Mouse (Mus musculus) forelimb bud, embryonic 11.5 days (tissue): ENCODE data around the gene Ccl1.
A peak's percentile ranks its signal among the peaks of the same experiment; 100 is the strongest.

ENCODE experiments used
- DNase-seq: peaks from one replicate; pipeline ENCODE4 v3.0.0-alpha.2; 2012; ENCODE audit warnings: low read depth, low spot score

Gene Ccl1

GRCm38 (mm10) chr11:82305590-82305989, at the start of gene Ccl1:
Gene Ccl1 (minus strand): TSS chr11:82305690.
- DNase-seq = no peak

DNA sequence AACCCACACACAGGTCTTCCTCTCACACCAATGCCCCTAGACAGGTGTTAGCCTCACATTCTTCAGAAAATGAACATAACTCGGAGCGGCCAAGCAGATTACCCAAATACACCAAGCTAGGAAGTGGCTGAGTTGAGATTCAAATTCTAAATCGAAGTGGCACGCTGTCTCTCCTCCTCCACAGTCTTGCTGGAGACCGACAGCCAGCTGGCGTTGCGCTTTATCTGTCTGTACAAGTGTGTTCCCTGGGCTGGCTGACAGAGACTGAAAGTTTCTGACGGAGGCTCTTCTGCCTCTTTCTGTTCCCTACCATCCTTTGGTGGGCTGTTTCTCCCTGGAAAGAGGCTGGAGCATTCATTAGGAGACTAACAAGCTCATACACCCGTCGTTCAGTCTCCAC, 45.5 kb upstream of the Ccl1 start:
- DNase-seq = no peak

DNA sequence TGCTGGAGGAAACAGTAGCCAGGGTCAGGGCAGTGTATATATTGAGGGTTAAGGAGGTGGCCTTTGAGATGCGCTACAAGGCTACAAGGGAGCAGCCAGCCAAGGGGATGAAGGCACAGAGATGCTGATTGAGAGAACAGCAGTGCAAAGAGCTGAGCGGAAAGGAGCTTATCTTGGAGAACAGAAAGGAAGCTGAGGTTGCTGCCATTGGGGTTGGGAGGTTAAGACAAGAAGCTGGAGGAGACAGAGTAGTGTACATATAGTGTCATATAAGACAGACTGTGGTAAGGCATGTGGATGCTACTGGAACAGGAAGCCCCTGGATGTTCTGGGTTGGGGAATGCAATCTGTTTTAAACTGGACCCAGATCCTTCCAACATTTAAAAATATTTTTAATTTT, 35.4 kb upstream of the Ccl1 start:
- DNase-seq = no peak

DNA sequence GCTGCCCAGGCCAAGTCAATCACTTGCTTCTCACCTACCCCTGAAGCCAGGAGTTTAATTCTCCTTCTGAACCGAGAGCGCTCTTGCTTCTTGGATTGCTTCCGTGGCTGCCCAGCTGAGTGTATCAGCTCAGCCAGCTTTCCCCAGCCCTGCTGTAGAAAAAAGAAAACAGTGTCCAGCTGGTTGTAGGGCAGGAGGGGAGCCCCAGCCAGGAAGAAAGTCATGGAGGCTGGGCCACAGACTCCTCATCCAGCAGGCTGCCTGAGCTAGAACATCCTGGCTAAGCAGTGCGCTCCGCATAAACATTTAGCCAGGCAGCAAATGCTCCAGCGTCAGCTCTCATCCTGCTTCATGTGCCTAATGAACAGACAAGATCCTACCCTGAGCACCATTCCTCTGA, 34.9 kb upstream of the Ccl1 start:
- no peak for DNase-seq

- no peak for DNase-seq
These were observed 34.5 kb upstream of the Ccl1 start for GRCm38 (mm10) chr11:82339921-82340401.

GRCm38 (mm10) chr11:82313153-82313552, 7.7 kb upstream of the Ccl1 start:
- DNase-seq = peak; percentile 69

DNA sequence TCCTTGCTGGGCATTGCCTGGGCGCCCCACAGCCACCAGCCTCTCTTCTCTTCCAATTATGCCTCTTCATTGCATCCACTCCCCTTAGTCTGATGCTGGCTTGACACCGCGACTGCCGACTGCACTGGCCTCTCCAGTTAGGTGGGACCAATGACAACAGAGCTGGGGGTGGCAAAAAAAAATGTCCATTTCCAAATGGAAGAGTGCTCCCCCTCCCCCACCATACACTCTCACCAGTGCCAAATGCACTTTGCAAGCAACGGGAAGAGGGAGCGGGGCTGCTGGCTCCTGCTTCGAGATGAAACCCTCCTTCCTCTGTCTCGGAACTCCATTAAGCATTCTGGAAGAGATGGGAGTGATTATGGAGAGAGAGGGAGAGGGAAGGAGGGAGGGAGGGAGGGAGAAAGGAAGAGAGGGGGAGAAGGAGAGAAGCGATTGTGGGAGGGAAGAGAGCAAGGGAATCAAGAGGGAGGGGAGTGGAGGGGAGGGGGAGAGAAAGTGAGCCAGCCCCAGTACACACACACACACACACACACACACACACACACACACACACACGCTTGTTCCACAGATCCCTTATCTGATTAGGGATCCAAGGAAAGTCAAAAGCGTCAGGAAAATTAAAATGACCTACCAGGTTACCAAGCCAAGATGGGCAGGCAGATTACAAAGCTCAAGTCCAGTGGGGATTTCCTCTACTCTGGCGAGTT, 5.0 kb upstream of the Ccl1 start:
- no peak for DNase-seq

DNA sequence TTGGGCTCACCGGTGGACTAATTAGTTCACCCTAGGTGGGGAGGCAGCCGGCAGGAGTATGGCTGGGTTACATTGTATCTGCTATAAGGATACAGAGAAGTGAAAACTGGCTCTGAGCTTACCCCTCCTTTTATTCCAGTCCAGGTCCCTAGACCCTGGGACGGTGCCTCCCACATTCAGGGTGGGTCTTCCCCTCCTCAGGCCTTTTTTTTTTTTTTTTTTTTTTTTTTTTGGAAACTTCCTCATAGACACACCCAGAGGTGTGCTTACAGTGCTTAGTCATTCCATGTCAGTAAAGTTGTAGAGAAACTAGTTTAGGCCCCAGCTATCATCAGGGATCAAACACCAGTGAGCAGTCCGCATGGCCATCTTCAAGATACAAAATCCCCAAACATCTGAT, 7.6 kb downstream of the Ccl1 start:
- DNase-seq = no peak

DNA sequence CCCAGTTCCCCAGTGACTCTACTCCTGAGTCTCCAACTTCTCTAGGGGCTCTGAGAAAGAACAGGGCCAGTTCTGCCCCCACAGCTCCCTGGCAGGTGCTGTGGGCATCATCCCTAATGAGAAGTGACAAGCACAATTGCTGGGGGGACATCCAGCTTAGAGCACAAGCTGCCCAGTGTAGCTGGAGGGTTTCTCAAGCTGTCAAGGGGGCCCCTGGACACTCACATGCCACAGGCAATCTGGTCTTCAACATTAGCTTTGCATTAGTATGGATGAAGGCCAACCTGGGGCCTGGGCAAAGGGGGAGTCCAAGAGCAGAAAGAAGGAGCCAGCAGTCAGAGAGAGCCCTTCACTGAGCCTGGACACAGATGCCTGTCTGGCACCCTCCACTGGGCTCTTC, 14.6 kb downstream of the Ccl1 start:
- DNase-seq = no peak

DNA sequence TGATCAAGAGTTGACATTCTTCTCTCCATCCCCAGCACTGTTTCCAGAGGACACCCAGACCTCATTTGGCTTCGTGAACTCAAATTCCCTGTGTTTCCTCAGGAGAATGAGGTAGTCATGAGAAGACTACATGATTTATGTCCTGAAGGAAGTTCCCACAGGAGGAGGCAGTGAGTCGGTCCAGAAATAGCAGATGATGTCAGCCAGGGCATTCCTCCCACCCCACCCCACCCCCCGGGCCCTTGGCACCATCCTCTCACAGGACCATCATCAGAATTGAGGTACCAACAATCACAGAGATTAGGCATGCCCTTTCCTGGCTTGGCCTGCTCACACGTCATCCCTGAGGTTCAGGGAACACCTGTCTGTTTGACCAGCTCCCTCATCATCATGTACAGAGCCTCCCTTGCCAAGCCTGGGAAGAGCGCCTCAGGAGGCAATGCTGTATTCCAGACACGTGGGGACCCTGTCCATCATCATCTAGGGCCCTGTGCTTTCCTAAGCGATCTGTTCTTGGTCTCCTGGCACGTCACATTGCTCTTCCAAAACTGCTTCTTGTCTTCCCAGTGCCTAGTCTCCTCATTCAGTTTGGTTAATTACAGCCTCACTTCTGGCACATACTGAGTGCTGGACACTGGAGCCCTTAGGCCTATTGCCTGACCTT, 31.2 kb downstream of the Ccl1 start:
- DNase-seq = no peak

DNA sequence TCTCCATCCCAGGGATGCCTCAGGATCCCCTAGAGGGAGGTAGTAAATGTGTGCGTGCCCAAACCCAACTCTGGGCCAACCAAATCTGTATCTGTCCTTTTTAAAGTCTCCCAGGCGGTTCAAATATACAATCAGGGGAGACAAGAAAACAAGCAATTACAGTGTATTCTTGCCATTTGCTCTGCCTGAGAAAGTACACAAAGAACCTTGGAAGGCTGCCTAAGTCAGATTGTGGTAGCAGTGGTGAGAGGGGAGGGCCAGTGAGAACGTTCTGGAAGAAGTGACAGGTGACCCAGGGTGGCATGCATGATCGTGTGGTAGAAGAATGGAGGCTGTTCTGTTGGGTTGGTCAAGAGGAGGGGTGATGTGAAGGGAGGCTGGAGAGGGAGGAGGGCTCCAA, 46.4 kb downstream of the Ccl1 start:
- no peak for DNase-seq

DNA sequence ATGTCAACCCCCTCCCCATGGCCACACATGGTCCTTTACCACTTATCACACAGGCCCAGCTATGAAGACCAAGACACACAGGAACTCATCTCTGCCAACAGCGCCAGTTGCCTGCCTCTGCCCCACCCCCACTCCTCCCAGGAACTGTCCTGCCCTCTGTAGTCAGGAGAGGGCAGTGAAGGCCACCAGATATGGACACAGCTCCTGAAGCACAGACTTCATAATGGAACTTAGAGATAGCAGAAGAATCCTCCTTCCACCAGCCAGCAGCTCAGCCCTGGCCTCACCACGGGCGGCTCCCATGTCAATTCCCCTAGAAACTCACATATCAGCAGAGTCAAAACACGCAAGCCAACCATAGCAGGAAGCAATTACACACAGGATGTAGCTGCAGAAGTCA, 49.9 kb downstream of the Ccl1 start:
- peak; percentile 6 for DNase-seq

DNA sequence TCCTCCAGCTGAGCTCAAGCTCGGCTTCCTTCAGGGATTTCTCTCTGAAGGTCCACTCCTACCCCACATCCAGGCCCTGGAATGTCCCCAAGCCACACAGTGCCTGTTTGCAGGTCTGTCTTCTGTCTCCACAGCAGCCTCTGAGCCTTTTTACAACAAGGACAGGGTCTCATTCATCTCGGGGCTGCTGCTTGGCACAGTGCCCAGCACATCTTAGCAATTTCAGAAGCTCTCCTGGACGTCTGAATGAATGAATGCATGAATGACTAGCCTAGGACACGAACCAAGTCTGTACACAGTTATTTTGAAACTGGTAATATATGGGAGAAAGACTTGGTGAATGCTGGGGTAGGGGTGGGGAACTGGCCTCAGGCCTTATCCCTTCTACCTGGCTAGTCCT, 52.1 kb downstream of the Ccl1 start:
- DNase-seq = no peak

GRCm38 (mm10) chr11:82251251-82251650, 54.2 kb downstream of the Ccl1 start:
- no peak for DNase-seq

- DNase-seq = no peak
These were observed 55.5 kb downstream of the Ccl1 start for GRCm38 (mm10) chr11:82249945-82250344.

DNA sequence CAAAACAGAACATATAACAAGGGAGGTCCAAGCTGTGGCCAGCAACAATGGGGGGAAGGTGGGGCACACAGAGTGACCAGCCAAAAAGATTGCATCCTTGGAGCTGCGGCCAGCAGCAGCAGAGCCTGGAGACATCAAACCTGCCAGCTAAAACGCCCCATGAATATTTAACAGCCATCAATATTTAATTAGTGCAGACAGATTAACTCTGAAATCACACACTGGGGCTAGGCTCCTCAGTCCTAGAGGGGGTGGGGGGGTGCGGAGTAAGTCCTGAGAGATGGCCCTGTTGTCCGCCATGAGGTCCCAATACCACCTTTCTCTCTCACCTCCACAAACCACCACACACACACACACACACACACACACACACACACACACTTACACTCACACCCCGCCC, 68.1 kb downstream of the Ccl1 start:
- no peak for DNase-seq

- DNase-seq = peak; percentile 71
These were observed 69.8 kb downstream of the Ccl1 start for GRCm38 (mm10) chr11:82235551-82236207.

DNA sequence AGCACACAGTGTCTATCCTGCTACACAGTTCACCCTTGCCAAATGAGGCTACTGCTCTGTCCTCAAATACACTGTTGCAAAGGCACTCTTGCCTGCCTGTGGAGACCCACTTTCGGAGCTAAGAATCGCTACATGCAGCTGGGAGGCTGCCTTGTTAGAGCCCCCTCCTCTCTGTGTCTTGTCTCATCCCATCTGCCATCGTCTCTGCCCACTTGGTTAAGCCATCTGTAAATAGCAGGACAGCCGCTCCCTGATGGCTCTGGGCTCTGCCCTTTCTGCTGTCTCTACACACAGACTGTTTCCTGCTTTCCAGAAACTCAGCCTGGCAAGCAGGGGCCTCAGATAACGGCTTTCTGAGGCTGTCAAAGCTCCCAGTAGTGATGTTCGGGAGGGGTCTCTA, 71.5 kb downstream of the Ccl1 start:
- no peak for DNase-seq

DNA sequence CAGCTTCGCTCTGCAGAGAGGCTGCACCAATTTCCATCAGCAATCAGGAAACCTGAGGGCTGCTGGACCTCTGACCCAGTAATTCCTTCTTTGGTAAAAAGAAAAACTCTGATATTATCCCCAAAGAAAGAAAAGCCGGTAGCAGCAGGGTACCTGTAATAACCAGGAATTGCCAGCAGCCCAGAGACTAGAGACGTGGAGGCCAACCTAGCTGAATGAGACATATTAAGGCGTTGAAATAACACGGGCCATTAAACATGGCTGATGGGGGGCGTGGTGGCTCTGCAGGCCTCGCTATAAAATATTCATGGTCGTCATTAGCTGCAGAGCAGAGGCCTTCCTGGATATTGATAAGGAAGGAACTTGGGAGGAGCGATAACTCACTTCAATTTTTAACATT, 78.5 kb downstream of the Ccl1 start:
- DNase-seq = no peak

GRCm38 (mm10) chr11:82225936-82226335, 79.6 kb downstream of the Ccl1 start:
- DNase-seq = no peak

GRCm38 (mm10) chr11:82216531-82216930, 89.0 kb downstream of the Ccl1 start:
- DNase-seq = no peak

DNA sequence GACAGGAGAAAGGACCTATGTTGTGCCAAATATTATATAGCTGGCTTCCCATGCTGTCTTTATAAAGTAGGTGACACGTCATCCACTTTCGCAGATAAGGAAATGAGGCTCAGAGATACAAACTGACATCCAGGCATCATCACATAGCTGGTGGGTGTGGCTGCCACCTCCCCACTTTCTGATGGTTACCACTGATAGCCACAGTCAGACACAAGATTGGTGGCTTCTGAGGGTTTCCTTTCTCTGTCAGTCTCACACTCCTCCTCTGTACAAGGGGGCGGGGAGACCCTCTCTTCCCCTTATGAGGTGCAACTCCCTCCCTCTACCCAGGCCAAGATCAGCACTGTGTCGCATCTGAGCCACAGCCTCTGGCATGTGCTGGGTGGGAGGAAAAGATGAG, 91.1 kb downstream of the Ccl1 start:
- DNase-seq = no peak

- DNase-seq = no peak
These were observed 98.5 kb downstream of the Ccl1 start for GRCm38 (mm10) chr11:82206960-82207488.
